Mouse (Mus musculus) intestine, embryonic 16.5 days (tissue): ENCODE measurements around the gene Brip1. TPM values are rescaled to one million over a fixed set of nuclear protein-coding genes. Genes with fewer than 3 reads are reported as not detected.

Experiments used
- ATAC-seq: fragments of 200-750 bp; cut with Nextera tagmentation; 2 replicates; pipeline ENCODE4 v1.8.0; 2017; ENCODE audit warnings: moderate TSS enrichment, moderate library complexity
- H3K27ac ChIP-seq: fragments of 300-500 bp; sonication (generic); 2 replicates; pipeline ENCODE4 v1.5.1; 2014; ENCODE audit warnings: mild to moderate bottlenecking, low read length
- H3K27me3 ChIP-seq: fragments of 300-500 bp; sonication (generic); replicated peaks from 2 replicates; pipeline ENCODE4 v1.6.1; 2014; ENCODE audit warnings: low read length, control low read depth, mixed read lengths; ENCODE audit not compliant: control insufficient read depth, insufficient read depth
- H3K36me3 ChIP-seq: fragments of 300-500 bp; sonication (generic); 2 replicates; pipeline ENCODE4 v1.6.1; 2014; ENCODE audit warnings: low read length, control low read depth; ENCODE audit not compliant: control insufficient read depth, insufficient read depth
- H3K4me1 ChIP-seq: fragments of 300-500 bp; sonication (generic); 2 replicates; pipeline ENCODE4 v1.6.1; 2014; ENCODE audit warnings: low read length, control low read depth, mixed read lengths; ENCODE audit not compliant: control insufficient read depth, insufficient read depth
- H3K4me2 ChIP-seq: fragments of 300-500 bp; sonication (generic); 2 replicates; pipeline ENCODE4 v1.6.1; 2014; ENCODE audit warnings: low read depth, low read length, control low read depth
- H3K4me3 ChIP-seq: fragments of 300-500 bp; sonication (generic); 2 replicates; pipeline ENCODE4 v1.5.1; 2014; ENCODE audit warnings: mild to moderate bottlenecking, low read length
- H3K9ac ChIP-seq: fragments of 300-500 bp; sonication (generic); 2 replicates; pipeline ENCODE4 v1.6.1; 2014; ENCODE audit warnings: low read depth, low read length
- H3K9me3 ChIP-seq: fragments of 300-500 bp; sonication (generic); 2 replicates; pipeline ENCODE4 v1.6.1; 2016; ENCODE audit warnings: low read length, control low read depth; ENCODE audit not compliant: control insufficient read depth
- WGBS: fragments of 180-500 bp; shearing (Covaris S2); extraction: QIAGEN DNeasy Blood & Tissue Kit; methylation state at CpG from one replicate; pipeline ENCODE4 v1.1.7; 2014; 5-methylcytosine and 5-hydroxymethylcytosine counted together
- polyA plus RNA-seq: library from polyadenylated mRNA; unstranded; fragments of >200 nt; fragmentation: Nextera tagmentation; extraction: Ambion mirVana; gene quantifications from 2 replicates; pipeline ENCODE4 v1.2.1, GENCODE M21; 2015

Brip1 gene
- polyA plus RNA-seq, 1 experiment from 2014 or later: 7.5 TPM

- no peak for ATAC-seq
- H3K4me1 ChIP-seq: no peaks in the 10 kb centered on the region
- no peaks in the 10 kb centered on the region for H3K36me3 ChIP-seq
- no peak overlapping the region for H3K9ac ChIP-seq
- no peaks in the 10 kb centered on the region for H3K9me3 ChIP-seq
- no peak overlapping the region for H3K4me3 ChIP-seq
- 76% methylated on average over 5 of the region's 5 CpGs for WGBS
- H3K27me3 ChIP-seq: no peaks in the 10 kb centered on the region
- no peak overlapping the region for H3K4me2 ChIP-seq
- H3K27ac ChIP-seq: no peak overlapping the region
These were observed 45.4 kb downstream of the Brip1 start for GRCm38 (mm10) chr11:86155638-86156037.

- H3K4me1 ChIP-seq: no peaks in the 10 kb centered on the region
- H3K9ac ChIP-seq: no peak overlapping the region
- no peaks in the 10 kb centered on the region for H3K36me3 ChIP-seq
- WGBS: 83% methylated on average over 3 of the region's 3 CpGs
- H3K27ac ChIP-seq: no peak overlapping the region
- no peaks in the 10 kb centered on the region for H3K27me3 ChIP-seq
- H3K4me2 ChIP-seq: no peak overlapping the region
- no peak overlapping the region for H3K4me3 ChIP-seq
- ATAC-seq: no peak
- no peaks in the 10 kb centered on the region for H3K9me3 ChIP-seq
These were observed 69.7 kb downstream of the Brip1 start for GRCm38 (mm10) chr11:86131324-86131723.

- 86% methylated on average over 7 of the region's 7 CpGs for WGBS
- H3K4me1 ChIP-seq: no peaks in the 10 kb centered on the region
These were observed 83.7 kb downstream of the Brip1 start for GRCm38 (mm10) chr11:86117078-86117869.

GRCm38 (mm10) chr11:86115955-86116354 is 85.0 kb downstream of the Brip1 start:
- Histone ChIP-seq H3K9me3 (no peaks in the 10 kb centered on the region), H3K36me3 (no peaks in the 10 kb centered on the region), H3K4me1 (no peaks in the 10 kb centered on the region), H3K4me3 (no peak overlapping the region), H3K4me2 (no peak overlapping the region), H3K27ac (no peak overlapping the region), H3K27me3 (no peaks in the 10 kb centered on the region), H3K9ac (no peak overlapping the region)
- 93% methylated on average over 1 of the region's 1 CpGs for WGBS
- ATAC-seq: no peak

More at GRCm38 (mm10) chr11:86117078-86117869, 83.7 kb downstream of the Brip1 start:
- Histone ChIP-seq H3K4me3 (no peak overlapping the region), H3K4me2 (no peak overlapping the region), H3K9ac (no peak overlapping the region), H3K36me3 (no peaks in the 10 kb centered on the region), H3K9me3 (no peaks in the 10 kb centered on the region), H3K27ac (no peak overlapping the region), H3K27me3 (no peaks in the 10 kb centered on the region)
- ATAC-seq: no peak

- Histone ChIP-seq H3K36me3 (no peaks in the 10 kb centered on the region), H3K4me2 (no peak overlapping the region), H3K4me3 (no peak overlapping the region), H3K27ac (no peak overlapping the region), H3K4me1 (no peaks in the 10 kb centered on the region), H3K27me3 (no peaks in the 10 kb centered on the region), H3K9me3 (no peaks in the 10 kb centered on the region), H3K9ac (no peak overlapping the region)
- no peak for ATAC-seq
- 89% methylated on average over 4 of the region's 4 CpGs for WGBS
These were observed 93.7 kb downstream of the Brip1 start for GRCm38 (mm10) chr11:86107276-86107675.

GRCm38 (mm10) chr11:86106596-86106995 is 94.4 kb downstream of the Brip1 start:
- H3K4me2 ChIP-seq: no peak overlapping the region
- no peaks in the 10 kb centered on the region for H3K9me3 ChIP-seq
- ATAC-seq: no peak
- no peaks in the 10 kb centered on the region for H3K4me1 ChIP-seq
- H3K36me3 ChIP-seq: no peaks in the 10 kb centered on the region
- H3K4me3 ChIP-seq: no peak overlapping the region
- no peak overlapping the region for H3K9ac ChIP-seq
- no peaks in the 10 kb centered on the region for H3K27me3 ChIP-seq
- no peak overlapping the region for H3K27ac ChIP-seq

- Histone ChIP-seq H3K4me2 (no peak overlapping the region), H3K9ac (no peak overlapping the region), H3K27me3 (no peaks in the 10 kb centered on the region), H3K36me3 (no peaks in the 10 kb centered on the region), H3K27ac (no peak overlapping the region), H3K4me1 (no peaks in the 10 kb centered on the region), H3K4me3 (no peak overlapping the region), H3K9me3 (no peaks in the 10 kb centered on the region)
- ATAC-seq: no peak
- 84% methylated on average over 6 of the region's 6 CpGs for WGBS
These were observed 99.8 kb downstream of the Brip1 start for GRCm38 (mm10) chr11:86101191-86101590.

- Histone ChIP-seq H3K4me3 (no peak overlapping the region), H3K36me3 (no peaks in the 10 kb centered on the region), H3K4me1 (no peaks in the 10 kb centered on the region), H3K9ac (no peak overlapping the region), H3K4me2 (no peak overlapping the region), H3K27me3 (no peaks in the 10 kb centered on the region), H3K27ac (no peak overlapping the region), H3K9me3 (no peaks in the 10 kb centered on the region)
- no peak for ATAC-seq
- 60% methylated on average over 2 of the region's 2 CpGs for WGBS
These were observed 101.7 kb downstream of the Brip1 start for GRCm38 (mm10) chr11:86099341-86099740.

GRCm38 (mm10) chr11:86088815-86089214 is 112.2 kb downstream of the Brip1 start:
- Histone ChIP-seq H3K27me3 (no peaks in the 10 kb centered on the region), H3K9ac (no peak overlapping the region), H3K4me3 (no peak overlapping the region), H3K36me3 (no peaks in the 10 kb centered on the region), H3K9me3 (no peaks in the 10 kb centered on the region), H3K27ac (no peak overlapping the region), H3K4me1 (0 out of 2 replicates have a peak, but pooled peaks cover 2% of the 10 kb centered on the region), H3K4me2 (no peak overlapping the region)
- ATAC-seq: no peak

- ATAC-seq: no peak
- Histone ChIP-seq H3K4me1 (no peaks in the 10 kb centered on the region), H3K9me3 (0 out of 2 replicates have a peak, but pooled peaks cover 2% of the 10 kb centered on the region), H3K9ac (no peak overlapping the region), H3K27me3 (no peaks in the 10 kb centered on the region), H3K27ac (no peak overlapping the region), H3K36me3 (no peaks in the 10 kb centered on the region), H3K4me2 (no peak overlapping the region), H3K4me3 (no peak overlapping the region)
- WGBS: 76% methylated on average over 4 of the region's 4 CpGs
These were observed 116.5 kb downstream of the Brip1 start for GRCm38 (mm10) chr11:86084522-86084921.
